Comparison of ENCODE assay signal across 8 mouse cellular contexts in the genomic region with DNA sequence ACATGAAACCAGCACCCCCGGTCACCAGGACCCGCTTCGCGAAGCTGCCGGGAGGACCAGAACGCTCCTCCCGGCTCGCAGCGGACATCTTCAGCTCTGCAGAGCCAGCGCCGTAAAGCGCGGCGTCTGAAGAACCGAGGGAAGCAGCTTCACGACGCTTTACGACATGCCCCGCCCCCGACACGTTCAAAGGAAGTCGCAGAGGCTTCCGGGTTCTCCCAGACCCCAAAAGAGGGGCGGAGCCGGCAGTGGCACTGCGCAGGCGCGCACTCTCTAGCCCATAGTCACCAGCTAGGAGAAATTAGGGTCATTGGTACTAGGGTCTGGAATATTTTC. TPM values are rescaled to one million over a fixed set of nuclear protein-coding genes. Genes with fewer than 3 reads are reported as not detected.
DNase-seq lines count a peak whose midpoint lies in the region; ATAC-seq and TF ChIP-seq lines count a peak whose summit lies in the region.

Tgds (minus strand) TSS at position 114 of the 336 bp plus-strand sequence.

- H3K9ac ChIP-seq in kidney, embryonic 14.5 days (ENCODE audit: low read depth, low read length), result peak within 1 kb of the TSS; percentile 85
- peak within 1 kb of the TSS; percentile 65 for H3K9ac ChIP-seq in limb, embryonic 15.5 days

- H3K27me3 ChIP-seq in kidney, embryonic 14.5 days (ENCODE audit: control insufficient read depth, insufficient read depth, low read length), result peaks cover 4% of the 10 kb centered on the region; the same call in 1 of the 2 replicates
- no peaks in the 10 kb centered on the region for H3K27me3 ChIP-seq in limb, embryonic 15.5 days

- H3K4me2 ChIP-seq in kidney, embryonic 14.5 days (replicated peaks; ENCODE audit: low read depth, low read length), result peak within 1 kb of the TSS; percentile 75
- H3K4me2 ChIP-seq in limb, embryonic 15.5 days, result peak within 1 kb of the TSS; percentile 73

- no peak within 1 kb of the TSS for H3K27ac ChIP-seq in bone marrow macrophage, adult 2 months (ENCODE audit: insufficient read depth, low read depth, low read length)
- H3K27ac ChIP-seq in embryonic fibroblast, embryonic 13.5 days (ENCODE audit: insufficient read depth, low read length), result no peak within 1 kb of the TSS
- peak within 1 kb of the TSS; percentile 24; the same call in 1 of the 2 replicates for H3K27ac ChIP-seq in kidney, embryonic 14.5 days (ENCODE audit: low read depth, low read length)
- peak within 1 kb of the TSS; percentile 79 for H3K27ac ChIP-seq in limb, embryonic 15.5 days

- peaks cover 11% of the 10 kb centered on the region for H3K4me1 ChIP-seq in bone marrow macrophage, adult 2 months (ENCODE audit: control insufficient read depth, insufficient read depth, low read length)
- peaks cover 3% of the 10 kb centered on the region; the same call in 1 of the 2 replicates for H3K4me1 ChIP-seq in embryonic fibroblast, embryonic 13.5 days (ENCODE audit: control insufficient read depth, insufficient read depth, low read length)
- H3K4me1 ChIP-seq in kidney, embryonic 14.5 days (ENCODE audit: control insufficient read depth, insufficient read depth, low read length), result peaks cover 11% of the 10 kb centered on the region
- H3K4me1 ChIP-seq in limb, embryonic 15.5 days, result peaks cover 14% of the 10 kb centered on the region

- peak; percentile 87 for ATAC-seq in kidney, embryonic 14.5 days (ENCODE audit: low FRiP score, low TSS enrichment)
- ATAC-seq in limb, embryonic 15.5 days (ENCODE audit: insufficient number of reproducible peaks, low FRiP score, low TSS enrichment, low read depth), result peak; percentile 79

- no peak for TF ChIP-seq CTCF in bone marrow macrophage, adult 2 months (IDR thresholded peaks at IDR 0.05; ENCODE audit: low read depth, low read length)
- no peak for TF ChIP-seq CTCF in embryonic fibroblast, embryonic 13.5 days (IDR thresholded peaks at IDR 0.05; ENCODE audit: borderline replicate concordance, insufficient read depth, low read length)

- peaks cover 16% of the 10 kb centered on the region; the same call in 1 of the 2 replicates for H3K36me3 ChIP-seq in kidney, embryonic 14.5 days (ENCODE audit: control insufficient read depth, insufficient read depth, low read length)
- H3K36me3 ChIP-seq in limb, embryonic 15.5 days, result peaks cover 19% of the 10 kb centered on the region

- H3K4me3 ChIP-seq in bone marrow macrophage, adult 2 months (ENCODE audit: insufficient read depth, low read length), result peak within 1 kb of the TSS; percentile 82
- peak within 1 kb of the TSS; percentile 84 for H3K4me3 ChIP-seq in embryonic fibroblast, embryonic 13.5 days (ENCODE audit: insufficient read depth, low read length)
- peak within 1 kb of the TSS; percentile 84 for H3K4me3 ChIP-seq in kidney, embryonic 14.5 days (ENCODE audit: low read length)
- peak within 1 kb of the TSS; percentile 67 for H3K4me3 ChIP-seq in limb, embryonic 15.5 days

- peaks cover 3% of the 10 kb centered on the region; the same call in 1 of the 2 replicates for H3K9me3 ChIP-seq in kidney, embryonic 14.5 days (ENCODE audit: control insufficient read depth, low read length)
- no peaks in the 10 kb centered on the region for H3K9me3 ChIP-seq in limb, embryonic 15.5 days

- peak; percentile 64; the same call in 1 of the 2 replicates for TF ChIP-seq POLR2A in bone marrow macrophage, adult 2 months (IDR thresholded peaks at IDR 0.05; ENCODE audit: borderline replicate concordance, low read depth, low read length)
- peak; percentile 88 for TF ChIP-seq POLR2A in embryonic fibroblast, embryonic 13.5 days (IDR thresholded peaks at IDR 0.05; ENCODE audit: low read depth, low read length)

- under 1% methylated on average over 28 of the region's 28 CpGs for WGBS in kidney, embryonic 14.5 days
- WGBS in limb, embryonic 15.5 days, result 0% methylated on average over 28 of the region's 28 CpGs

- peak; percentile 99 for DNase-seq in A20 (ENCODE audit: low read depth, low spot score)
- DNase-seq in heart, adult 9 months (ENCODE audit: low spot score in 2 of 2), result peak; percentile 98 to 99
- DNase-seq in monocyte, adult 2 months (ENCODE audit: low read depth in 1 of 2, low spot score in 2 of 2), result peak; percentile 81 to 86
- DNase-seq in spleen, postnatal 36 days (ENCODE audit: low spot score in 2 of 2), result peak; percentile 97 to 99

RNA-seq across cellular contexts. Expression of gene Tgds, which starts in this region (rescaled TPM):
- polyA plus RNA-seq in bone marrow macrophage, adult 2 months (2012; ENCODE audit: insufficient read depth, insufficient read length, missing spikeins), result 10.6 and 12.7 TPM in 2 replicates
- 38.8 TPM in 2 replicates for polyA plus RNA-seq in embryonic fibroblast, embryonic 13.5 days (2011; ENCODE audit: insufficient read length, low read depth, missing spikeins)
- polyA plus RNA-seq in kidney, embryonic 14.5 days (2014; fragmentation: Nextera tagmentation; extraction: Ambion mirVana), result 33.0 and 35.3 TPM in 2 replicates
- polyA plus RNA-seq in limb, embryonic 15.5 days (2015; fragmentation: Nextera tagmentation; extraction: Ambion mirVana), result 36.8 and 36.9 TPM in 2 replicates

Comparison
In these comparisons a context has a peak if more than half of its experiments do, and no peak if none do; other contexts are left out.
1. H3K27ac ChIP-seq: peak in kidney, embryonic 14.5 days (single experiment) and limb, embryonic 15.5 days (single experiment); none in bone marrow macrophage, adult 2 months (single experiment) and embryonic fibroblast, embryonic 13.5 days (single experiment).
2. Peak in every context shown above with its lines, with median percentiles within 50 percentile points of each other: DNase-seq and H3K4me3 ChIP-seq.